Mouse (Mus musculus) megakaryocyte progenitor cell, adult 5-6 weeks (primary cell): ENCODE results near the gene Mafg. TPM values are rescaled to one million over a fixed set of nuclear protein-coding genes. Genes with fewer than 3 reads are reported as not detected.

Source experiments
- total RNA-seq, 2 experiments: library from RNA; stranded (forward) in 1 of 2; stranded (reverse) in 1 of 2; fragments of 157-497, 149-512 nt in 1 of 2; fragments of 200-1000 nt in 1 of 2; gene quantifications; 2 replicates each; pipeline versions ENCODE4 v1.2.3 to v1.2.4; 2015 to 2017

Gene Mafg
- total RNA-seq, 2 experiments from 2014 or later: 15.0 to 24.2 TPM

Other genes starting within 250 kb of the Mafg start
Only the 30 nearest of the 32 such genes appear.
- gene Pde6g, start 180.1 kb downstream of the Mafg start, total RNA-seq (2015): 0.27 and 0.32 TPM in 2 replicates
- not detected in 2 replicates for gene Pde6g, start 180.1 kb downstream of the Mafg start, total RNA-seq (2017)
- 10.4 and 10.7 TPM in 2 replicates for gene Oxld1, start 175.5 kb downstream of the Mafg start, total RNA-seq (2015)
- gene Oxld1, start 175.5 kb downstream of the Mafg start, total RNA-seq (2017): 9.7 and 14.8 TPM in 2 replicates
- 24.9 and 27.2 TPM in 2 replicates for gene Ccdc137, start 175.5 kb downstream of the Mafg start, total RNA-seq (2015)
- 57.1 and 58.3 TPM in 2 replicates for gene Ccdc137, start 175.5 kb downstream of the Mafg start, total RNA-seq (2017)
- 13.8 and 19.8 TPM in 2 replicates for gene Arl16, start 166.0 kb downstream of the Mafg start, total RNA-seq (2015)
- gene Arl16, start 166.0 kb downstream of the Mafg start, total RNA-seq (2017): 18.8 and 20.2 TPM in 2 replicates
- gene Mrpl12, start 149.0 kb downstream of the Mafg start, total RNA-seq (2015): 107 and 121 TPM in 2 replicates
- gene Mrpl12, start 149.0 kb downstream of the Mafg start, total RNA-seq (2017): 136 and 142 TPM in 2 replicates
- 11.9 and 14.4 TPM in 2 replicates for gene Slc25a10, start 141.8 kb downstream of the Mafg start, total RNA-seq (2015)
- gene Slc25a10, start 141.8 kb downstream of the Mafg start, total RNA-seq (2017): 16.2 and 19.7 TPM in 2 replicates
- gene Gcgr, start 102.9 kb downstream of the Mafg start, total RNA-seq (2015): not detected in 2 replicates
- gene Gcgr, start 102.9 kb downstream of the Mafg start, total RNA-seq (2017): not detected in 2 replicates
- 71.6 and 75.3 TPM in 2 replicates for gene Mcrip1, start 83.9 kb downstream of the Mafg start, total RNA-seq (2015)
- gene Mcrip1, start 83.9 kb downstream of the Mafg start, total RNA-seq (2017): 24.2 and 25.8 TPM in 2 replicates
- not detected in 2 replicates for gene Ppp1r27, start 82.5 kb downstream of the Mafg start, total RNA-seq (2015)
- gene Ppp1r27, start 82.5 kb downstream of the Mafg start, total RNA-seq (2017): 1.3 TPM in 1 of 2 replicates, not detected in the other
- 669 and 748 TPM in 2 replicates for gene P4hb, start 60.3 kb downstream of the Mafg start, total RNA-seq (2015)
- gene P4hb, start 60.3 kb downstream of the Mafg start, total RNA-seq (2017): 1,254 and 1,320 TPM in 2 replicates
- 401 and 420 TPM in 2 replicates for gene Arhgdia, start 52.0 kb downstream of the Mafg start, total RNA-seq (2015)
- 177 and 193 TPM in 2 replicates for gene Arhgdia, start 52.0 kb downstream of the Mafg start, total RNA-seq (2017)
- 197 and 227 TPM in 2 replicates for gene Alyref, start 35.2 kb downstream of the Mafg start, total RNA-seq (2015)
- gene Alyref, start 35.2 kb downstream of the Mafg start, total RNA-seq (2017): 266 and 298 TPM in 2 replicates
- 66.2 and 67.6 TPM in 2 replicates for gene Anapc11, start 35.2 kb downstream of the Mafg start, total RNA-seq (2015)
- gene Anapc11, start 35.2 kb downstream of the Mafg start, total RNA-seq (2017): 22.9 and 25.7 TPM in 2 replicates
- 0.59 TPM in 1 of 2 replicates, not detected in the other for gene Npb, start 25.1 kb downstream of the Mafg start, total RNA-seq (2015)
- not detected in 2 replicates for gene Npb, start 25.1 kb downstream of the Mafg start, total RNA-seq (2017)
- 15.9 and 20.2 TPM in 2 replicates for gene Pcyt2, start 15.7 kb downstream of the Mafg start, total RNA-seq (2015)
- 23.8 and 24.5 TPM in 2 replicates for gene Pcyt2, start 15.7 kb downstream of the Mafg start, total RNA-seq (2017)
- 22.9 and 24.2 TPM in 2 replicates for gene Sirt7, start 8.4 kb downstream of the Mafg start, total RNA-seq (2015)
- gene Sirt7, start 8.4 kb downstream of the Mafg start, total RNA-seq (2017): 60.4 and 63.4 TPM in 2 replicates
- gene Pycr1, start 10.2 kb upstream of the Mafg start, total RNA-seq (2015): 9.8 and 10.3 TPM in 2 replicates
- gene Pycr1, start 10.2 kb upstream of the Mafg start, total RNA-seq (2017): 5.1 and 6.2 TPM in 2 replicates
- gene Myadml2, start 14.6 kb upstream of the Mafg start, total RNA-seq (2015): 1.3 and 1.5 TPM in 2 replicates
- 4.0 TPM in 1 of 2 replicates, not detected in the other for gene Myadml2, start 14.6 kb upstream of the Mafg start, total RNA-seq (2017)
- not detected in 2 replicates for gene Notum, start 27.6 kb upstream of the Mafg start, total RNA-seq (2015)
- gene Notum, start 27.6 kb upstream of the Mafg start, total RNA-seq (2017): not detected in 2 replicates
- gene Aspscr1, start 39.4 kb upstream of the Mafg start, total RNA-seq (2015): 39.6 and 54.6 TPM in 2 replicates
- 33.7 and 46.6 TPM in 2 replicates for gene Aspscr1, start 39.4 kb upstream of the Mafg start, total RNA-seq (2017)
- gene Cenpx, start 80.1 kb upstream of the Mafg start, total RNA-seq (2015): 116 and 136 TPM in 2 replicates
- gene Cenpx, start 80.1 kb upstream of the Mafg start, total RNA-seq (2017): 100 and 106 TPM in 2 replicates
- 10.6 and 11.0 TPM in 2 replicates for gene Lrrc45, start 80.3 kb upstream of the Mafg start, total RNA-seq (2015)
- gene Lrrc45, start 80.3 kb upstream of the Mafg start, total RNA-seq (2017): 37.6 and 42.3 TPM in 2 replicates
- gene Rac3, start 87.9 kb upstream of the Mafg start, total RNA-seq (2015): 0.44 and 0.76 TPM in 2 replicates
- 0.25 TPM in 1 of 2 replicates, not detected in the other for gene Rac3, start 87.9 kb upstream of the Mafg start, total RNA-seq (2017)
- gene Dcxr, start 93.7 kb upstream of the Mafg start, total RNA-seq (2015): 16.3 and 18.7 TPM in 2 replicates
- gene Dcxr, start 93.7 kb upstream of the Mafg start, total RNA-seq (2017): 16.5 and 17.1 TPM in 2 replicates
- not detected in 2 replicates for gene Cbr2, start 98.5 kb upstream of the Mafg start, total RNA-seq (2015)
- 1.3 TPM in 1 of 2 replicates, not detected in the other for gene Cbr2, start 98.5 kb upstream of the Mafg start, total RNA-seq (2017)
- 28.6 and 31.3 TPM in 2 replicates for gene Hmga1b, start 129.2 kb upstream of the Mafg start, total RNA-seq (2015)
- gene Hmga1b, start 129.2 kb upstream of the Mafg start, total RNA-seq (2017): 20.6 and 25.8 TPM in 2 replicates
- 11.6 and 12.2 TPM in 2 replicates for gene Rfng, start 150.6 kb upstream of the Mafg start, total RNA-seq (2015)
- 2.7 and 5.2 TPM in 2 replicates for gene Rfng, start 150.6 kb upstream of the Mafg start, total RNA-seq (2017)
- gene Gps1, start 150.7 kb upstream of the Mafg start, total RNA-seq (2015): 81.2 and 99.9 TPM in 2 replicates
- gene Gps1, start 150.7 kb upstream of the Mafg start, total RNA-seq (2017): 90.0 and 93.4 TPM in 2 replicates
- 65.0 and 77.7 TPM in 2 replicates for gene Dus1l, start 162.8 kb upstream of the Mafg start, total RNA-seq (2015)
- 53.8 and 60.4 TPM in 2 replicates for gene Dus1l, start 162.8 kb upstream of the Mafg start, total RNA-seq (2017)
- gene Fasn, start 190.9 kb upstream of the Mafg start, total RNA-seq (2015): 44.3 and 66.8 TPM in 2 replicates
- gene Fasn, start 190.9 kb upstream of the Mafg start, total RNA-seq (2017): 32.9 and 36.1 TPM in 2 replicates